Mouse (Mus musculus) cerebral cortex, adult 2 months (tissue): Measurements from ENCODE around the gene Pim3.

Experiments used
- WGBS: fragments of 180-500 bp; shearing (Covaris S2); methylation state at CpG from one replicate; pipeline ENCODE4 v1.1.7; 2018; 5-methylcytosine and 5-hydroxymethylcytosine counted together

The Pim3 gene

DNA sequence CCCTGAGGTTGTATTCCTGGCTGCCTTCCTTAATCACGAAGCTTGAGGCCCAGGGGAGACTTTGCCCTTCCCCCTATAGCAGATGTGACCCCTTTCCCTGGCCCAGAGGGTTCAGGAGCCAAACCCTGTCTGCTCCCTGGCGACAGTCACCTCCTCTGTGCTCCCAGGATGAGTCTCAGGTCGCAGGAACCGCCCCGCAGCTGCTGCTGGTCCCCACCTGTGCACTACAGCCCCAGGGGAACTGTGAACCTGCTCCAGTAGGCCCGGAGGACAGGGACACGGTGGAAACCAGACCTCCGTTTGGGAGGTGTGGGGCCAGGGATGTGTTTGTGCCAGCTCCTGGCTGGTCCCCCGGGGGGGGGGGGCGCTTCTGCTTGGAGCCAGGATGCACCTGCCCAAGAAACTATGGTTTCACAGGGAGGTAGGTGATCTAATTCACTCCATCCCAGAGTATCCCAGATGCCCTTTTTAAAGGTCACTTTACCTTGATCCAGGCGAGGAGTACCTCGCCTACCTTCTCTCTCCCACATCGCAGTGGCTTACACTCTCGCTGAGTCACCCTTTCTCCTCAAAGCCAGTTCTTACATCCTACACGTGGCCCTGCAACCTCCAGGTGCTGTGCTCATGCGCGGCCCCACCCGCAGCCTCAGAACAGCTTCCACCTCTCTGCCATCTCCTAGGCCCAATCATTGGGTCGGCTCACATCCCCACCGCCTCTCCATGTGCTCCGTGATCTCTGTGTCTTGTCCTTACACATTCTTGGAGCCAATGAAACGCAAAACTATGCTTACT is 19.5 kb downstream of the Pim3 start:
- 71% methylated on average over 22 of the region's 22 CpGs for WGBS

DNA sequence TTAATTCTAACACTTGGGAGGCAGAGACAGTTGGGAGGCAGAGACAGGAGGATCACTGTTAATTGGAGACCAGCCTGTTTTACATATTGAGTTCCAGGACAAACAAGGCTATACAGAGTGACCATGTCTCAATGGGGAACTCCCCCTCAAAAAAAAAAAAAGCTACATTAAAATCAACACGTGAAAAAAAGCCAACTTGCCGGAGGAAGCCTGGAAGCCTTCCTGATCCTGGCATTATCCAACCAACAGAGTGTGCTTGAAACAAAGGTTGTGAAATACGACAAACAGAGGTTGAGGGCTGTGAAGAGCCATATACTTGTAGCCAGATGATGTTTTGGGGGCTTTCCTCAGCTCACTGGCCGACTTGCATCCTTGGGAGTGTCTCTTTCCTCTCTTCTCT is 20.9 kb downstream of the Pim3 start:
- WGBS: 61% methylated on average over 4 of the region's 4 CpGs

- 67% methylated on average over 9 of the region's 9 CpGs for WGBS
These were observed 21.4 kb downstream of the Pim3 start for GRCm38 (mm10) chr15:88883342-88883741.

GRCm38 (mm10) chr15:88885376-88885775 is 23.4 kb downstream of the Pim3 start:
- WGBS: 79% methylated on average over 6 of the region's 6 CpGs

DNA sequence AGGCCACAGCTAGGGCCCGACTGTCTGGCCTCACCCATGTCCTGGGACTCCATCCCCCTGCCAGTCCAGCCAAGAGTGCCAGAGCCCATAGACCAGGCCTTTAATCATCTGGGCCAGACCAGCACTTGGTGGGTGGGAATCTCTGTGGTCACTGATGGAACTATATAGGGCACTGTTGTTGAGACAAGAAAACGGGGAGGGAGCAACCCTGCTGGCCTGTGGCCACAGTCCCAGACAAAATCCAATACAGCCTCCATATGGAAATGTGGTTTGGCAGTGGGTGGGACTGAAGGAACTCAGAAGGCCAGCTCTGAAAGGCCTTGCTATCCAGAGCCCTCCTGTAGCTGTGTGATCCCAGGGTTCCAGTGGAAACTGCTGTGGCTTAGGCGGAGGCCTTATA is 27.0 kb downstream of the Pim3 start:
- WGBS: 83% methylated on average over 3 of the region's 3 CpGs

DNA sequence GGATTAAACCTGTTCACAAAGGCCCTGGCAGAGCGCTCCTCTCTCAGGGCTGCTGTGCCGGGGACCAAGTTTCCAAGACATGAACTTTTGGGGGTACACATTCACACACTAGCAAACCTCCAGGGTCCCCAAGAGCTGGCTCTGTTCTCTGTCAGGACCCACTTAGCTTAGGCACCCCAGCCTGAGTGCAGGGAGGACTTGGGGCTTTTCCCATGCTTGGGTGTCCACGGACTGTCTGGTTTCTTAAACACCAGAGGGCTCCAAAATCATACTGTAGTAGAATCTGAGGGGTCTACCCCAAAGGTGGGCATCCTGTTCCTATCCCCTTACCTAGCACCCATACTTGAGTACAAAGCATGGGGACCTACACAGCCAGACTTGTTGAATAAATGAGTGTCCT is 28.0 kb downstream of the Pim3 start:
- 86% methylated on average over 3 of the region's 3 CpGs for WGBS

GRCm38 (mm10) chr15:88890751-88891675 is 29.0 kb downstream of the Pim3 start:
- 4% methylated on average over 36 of the region's 41 CpGs for WGBS

GRCm38 (mm10) chr15:88891676-88892040 is 29.7 kb downstream of the Pim3 start:
- WGBS: 72% methylated on average over 8 of the region's 8 CpGs

- 97% methylated on average over 1 of the region's 1 CpGs for WGBS
These were observed 30.3 kb downstream of the Pim3 start for GRCm38 (mm10) chr15:88892252-88892651.

- 84% methylated on average over 5 of the region's 5 CpGs for WGBS
These were observed 30.9 kb downstream of the Pim3 start for GRCm38 (mm10) chr15:88892876-88893275.

GRCm38 (mm10) chr15:88895119-88895518 is 33.1 kb downstream of the Pim3 start:
- WGBS: 82% methylated on average over 7 of the region's 7 CpGs

GRCm38 (mm10) chr15:88895891-88896290 is 33.9 kb downstream of the Pim3 start:
- WGBS: 92% methylated on average over 6 of the region's 6 CpGs

- 92% methylated on average over 10 of the region's 10 CpGs for WGBS
These were observed 34.5 kb downstream of the Pim3 start for GRCm38 (mm10) chr15:88896341-88896980.

DNA sequence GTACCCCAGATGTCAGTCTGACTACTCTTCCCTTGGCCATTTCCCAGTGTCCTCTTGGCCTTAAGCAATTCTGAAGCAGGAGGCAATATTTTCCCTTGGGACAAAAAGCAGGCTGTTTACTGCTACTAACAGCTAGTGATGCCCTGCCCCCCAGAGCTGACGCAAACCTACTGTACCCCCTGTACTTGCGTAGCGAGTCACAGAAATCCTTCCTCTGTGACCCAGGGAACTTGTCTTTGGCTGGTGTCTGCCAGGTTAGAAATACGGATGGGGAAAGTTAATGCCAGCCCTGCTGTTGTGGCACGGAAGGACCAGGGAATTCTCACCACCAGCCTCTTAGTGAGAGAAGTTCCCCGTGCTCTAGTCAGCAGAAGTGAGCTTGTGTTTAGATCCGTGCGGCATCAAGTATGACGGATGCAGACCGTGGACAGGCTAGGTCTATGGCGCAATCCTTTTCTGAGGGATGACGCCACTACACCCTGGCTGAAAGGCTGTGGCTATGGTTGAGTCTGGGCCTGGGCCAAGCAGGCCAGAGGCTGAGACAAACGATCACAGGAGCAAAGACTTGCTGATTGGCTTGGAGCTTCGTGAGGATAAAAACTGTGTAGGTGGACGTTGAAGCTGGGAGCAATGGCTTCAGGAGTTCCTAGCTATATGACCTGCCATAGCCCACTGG is 40.4 kb downstream of the Pim3 start:
- 85% methylated on average over 15 of the region's 15 CpGs for WGBS

DNA sequence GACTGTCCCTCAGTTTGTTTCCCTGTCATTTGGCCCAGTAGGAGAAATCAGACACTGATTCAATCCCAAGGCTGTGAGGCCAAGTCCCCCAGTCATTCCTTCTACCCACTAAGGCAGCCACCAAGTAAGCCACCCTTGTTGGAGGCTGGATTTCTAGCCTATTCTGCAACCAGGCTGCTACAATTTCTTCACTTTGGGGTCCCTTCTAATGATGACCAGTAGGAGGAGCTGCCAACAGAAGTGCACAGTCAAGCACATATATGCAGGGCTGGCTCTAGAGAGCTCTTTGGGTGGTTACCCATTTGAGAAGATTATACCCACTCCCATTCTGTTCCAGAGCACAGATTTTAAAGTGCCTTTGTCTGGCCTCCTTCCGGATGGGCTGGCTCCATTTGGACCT is 41.1 kb downstream of the Pim3 start:
- 91% methylated on average over 1 of the region's 1 CpGs for WGBS

DNA sequence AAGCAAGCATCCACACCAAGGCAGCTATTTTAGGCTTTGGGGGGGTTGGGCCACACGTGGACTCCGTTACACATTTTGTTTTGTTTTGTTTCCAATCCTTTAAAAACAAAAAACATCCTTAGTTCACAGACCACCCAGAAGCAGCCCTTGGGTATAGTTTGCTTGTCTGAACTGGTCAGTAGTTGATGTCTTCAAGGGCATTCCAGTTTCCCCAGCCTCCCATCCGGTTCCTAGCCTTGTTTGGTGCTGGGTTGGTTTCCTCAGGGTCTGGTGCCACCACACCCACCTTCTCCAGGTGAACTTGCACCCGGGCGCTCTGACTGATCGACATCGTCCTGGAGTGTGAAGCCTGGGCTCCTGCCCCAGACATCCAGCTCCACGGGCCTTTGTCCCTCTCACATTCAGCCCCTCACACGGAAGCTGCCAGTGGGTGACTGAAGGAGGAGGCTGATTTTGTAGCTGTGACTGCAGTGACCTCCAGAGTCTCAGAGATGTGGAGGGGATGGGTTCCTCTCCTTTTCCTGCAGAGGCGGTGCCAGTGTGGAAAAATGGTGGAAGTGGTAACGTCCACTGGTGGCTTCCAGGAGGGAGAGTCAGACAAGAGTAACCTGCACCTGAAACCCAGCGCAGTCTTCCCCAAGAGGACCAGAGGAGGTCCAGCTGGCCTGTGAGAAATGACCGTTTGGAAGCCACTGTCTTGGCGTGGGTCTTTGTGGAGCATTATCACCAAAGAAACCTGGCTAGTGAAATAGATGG is 42.2 kb downstream of the Pim3 start:
- WGBS: 86% methylated on average over 14 of the region's 14 CpGs

DNA sequence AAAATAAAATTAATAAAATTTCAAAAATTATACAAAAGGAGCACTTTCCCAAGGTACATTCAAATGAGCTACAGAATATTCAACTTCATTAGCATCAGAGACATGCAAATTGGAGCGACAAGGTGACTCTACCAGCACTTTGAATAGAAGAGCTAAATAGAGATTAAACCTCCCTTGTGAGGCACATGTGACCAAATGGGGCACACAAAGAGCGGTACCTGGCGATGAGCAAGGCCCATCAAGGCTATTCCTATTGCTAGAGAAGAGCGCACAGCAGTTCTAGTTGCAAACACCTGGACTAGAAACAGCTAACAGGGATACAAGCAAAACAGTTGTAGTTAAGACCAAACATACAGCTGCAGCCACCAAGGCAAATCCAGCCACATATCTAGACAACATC is 44.4 kb downstream of the Pim3 start:
- 89% methylated on average over 4 of the region's 4 CpGs for WGBS

- WGBS: 98% methylated on average over 7 of the region's 7 CpGs
These were observed 53.1 kb downstream of the Pim3 start for GRCm38 (mm10) chr15:88915046-88915445.
